Mouse (Mus musculus): ENCODE measurements at regions not wholly inside any gene's neighbourhood (a gene's known extent, or its start where the extent isn't known, plus 50 kb on each side); places are given as distances from the start of the nearest gene placed in this dataset.

DNA sequence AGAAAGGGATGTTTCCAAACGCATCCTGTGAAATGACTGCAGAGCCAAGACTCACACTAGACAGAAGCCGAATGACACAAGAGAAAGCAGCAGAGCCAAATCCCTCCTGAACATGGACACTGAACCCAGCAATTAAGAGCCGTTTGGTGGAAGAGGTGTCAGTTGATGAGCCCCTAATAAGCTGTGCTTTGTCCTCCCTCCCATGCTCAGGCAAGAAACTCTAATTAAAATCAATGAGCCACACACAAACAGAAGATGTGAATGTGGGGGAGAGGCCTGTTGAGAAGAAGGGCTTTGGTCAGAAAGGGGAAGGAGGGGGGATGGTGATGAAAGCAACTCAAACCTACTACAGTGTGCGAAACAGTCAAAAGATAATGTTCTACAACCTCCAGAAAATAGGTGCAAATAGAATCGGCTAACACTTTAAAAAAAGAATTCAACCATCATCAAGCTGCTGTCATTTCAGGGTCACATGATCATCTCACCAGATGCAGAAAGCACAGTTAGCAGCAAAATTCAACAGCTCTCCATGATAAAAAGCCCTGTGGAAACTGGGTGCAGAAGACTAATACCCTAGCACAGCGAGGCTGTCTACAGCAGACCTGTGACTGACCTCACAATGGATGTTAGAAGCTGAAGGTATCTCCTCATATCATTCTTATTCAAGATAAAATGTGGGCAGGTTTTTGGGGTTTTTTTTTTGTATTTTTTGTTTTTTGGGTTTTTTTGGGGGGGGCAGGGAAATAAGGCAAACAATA lies 153.2 kb upstream of the Gm15217 start:
- DNase-seq = peak in 1 of 2 experiments; percentile 11

DNA sequence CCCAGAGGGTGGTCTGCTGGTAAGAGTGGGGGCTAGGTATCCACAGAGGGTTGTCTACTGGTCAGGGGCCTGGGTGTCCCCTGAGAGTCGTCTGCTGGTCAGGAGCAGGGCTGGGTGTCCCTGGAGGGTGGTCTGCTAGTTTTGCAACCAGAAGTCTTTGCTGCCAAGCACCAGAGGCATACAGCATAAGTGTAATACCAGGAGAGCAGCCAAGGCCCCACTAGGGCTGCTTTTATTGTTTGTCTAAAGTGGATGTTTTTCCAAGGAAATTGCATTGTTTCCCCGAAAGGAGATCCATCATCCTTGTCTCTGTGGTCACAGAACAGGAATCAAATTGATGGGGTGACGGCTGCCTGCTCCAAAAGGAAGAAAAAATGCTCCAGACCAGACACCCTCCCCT lies 145.2 kb upstream of the Gm15217 start:
- no peak for DNase-seq

DNA sequence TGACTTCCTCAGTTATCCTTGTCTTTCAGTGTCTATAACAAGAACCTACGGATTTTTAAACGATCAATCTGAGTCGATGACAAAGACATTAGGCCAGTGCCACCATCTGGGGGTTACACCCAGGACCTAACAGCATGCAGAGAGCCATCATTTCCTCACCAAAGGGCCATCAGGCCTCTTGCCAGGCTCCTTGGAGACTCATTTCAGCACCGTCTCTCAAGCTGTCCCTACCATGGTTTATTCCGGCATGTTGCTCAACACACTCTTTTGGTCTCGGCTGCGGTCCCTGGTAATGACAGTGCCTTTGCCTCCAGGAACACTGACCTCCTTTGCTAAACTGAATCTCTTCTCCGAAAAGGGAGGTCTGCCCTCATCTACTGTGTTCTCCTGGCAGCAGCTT lies 144.4 kb upstream of the Gm15217 start:
- DNase-seq = peak in 1 of 2 experiments; percentile 7

DNA sequence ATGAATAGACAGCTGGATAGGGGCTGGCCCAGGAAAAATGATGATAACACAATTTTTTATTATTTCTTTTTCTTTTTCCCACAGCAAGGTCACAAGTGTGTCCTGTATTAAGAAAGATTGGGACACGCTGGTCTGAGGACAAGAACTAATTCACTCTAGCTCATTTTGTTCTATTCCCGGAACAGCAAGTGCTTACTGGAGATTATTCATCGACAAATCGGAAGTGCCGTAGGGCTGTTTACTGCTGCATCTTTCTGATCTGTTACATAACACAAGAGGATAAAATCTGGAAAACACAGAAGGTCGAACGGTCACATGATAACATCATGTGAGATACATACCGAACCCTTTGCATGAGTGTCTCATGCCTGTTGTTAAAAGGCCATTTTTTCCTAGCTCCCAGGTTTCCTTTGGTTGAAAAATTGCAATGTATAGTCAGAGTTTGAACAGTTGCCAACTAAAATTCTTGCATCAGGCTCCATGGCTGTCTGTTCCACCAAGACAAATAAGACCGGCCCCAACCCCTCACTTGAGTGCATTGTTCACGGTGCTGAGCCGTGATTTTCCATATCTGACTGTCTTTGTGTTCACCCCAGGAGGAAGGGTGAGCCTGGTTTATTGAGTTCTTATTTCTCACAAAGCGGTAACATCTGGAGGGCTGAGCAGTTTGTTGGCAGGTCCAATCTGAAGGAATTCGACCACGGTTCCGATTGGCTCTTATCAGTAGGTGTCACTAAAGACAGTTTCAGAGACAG lies 139.0 kb upstream of the Gm15217 start:
- no peak for DNase-seq

DNA sequence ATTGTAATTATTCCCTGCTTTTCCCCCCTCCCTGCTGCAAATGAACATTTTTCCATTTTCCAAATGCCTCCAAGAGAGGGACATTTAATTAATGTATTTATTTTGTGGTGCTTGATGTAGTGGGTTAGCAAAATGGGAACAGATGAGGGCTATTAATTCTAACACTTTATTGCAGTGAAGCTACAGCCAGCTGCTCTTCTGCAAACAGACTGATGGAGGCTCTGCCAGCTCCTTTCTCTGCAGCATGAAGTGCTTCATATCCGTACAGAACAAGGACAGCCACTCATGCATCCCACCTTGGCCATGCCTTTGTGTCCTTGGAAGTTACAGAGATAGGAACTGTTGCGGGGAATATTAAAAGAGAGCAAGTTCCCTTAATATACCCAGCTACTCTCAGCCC lies 138.3 kb upstream of the Gm15217 start:
- DNase-seq = no peak

DNA sequence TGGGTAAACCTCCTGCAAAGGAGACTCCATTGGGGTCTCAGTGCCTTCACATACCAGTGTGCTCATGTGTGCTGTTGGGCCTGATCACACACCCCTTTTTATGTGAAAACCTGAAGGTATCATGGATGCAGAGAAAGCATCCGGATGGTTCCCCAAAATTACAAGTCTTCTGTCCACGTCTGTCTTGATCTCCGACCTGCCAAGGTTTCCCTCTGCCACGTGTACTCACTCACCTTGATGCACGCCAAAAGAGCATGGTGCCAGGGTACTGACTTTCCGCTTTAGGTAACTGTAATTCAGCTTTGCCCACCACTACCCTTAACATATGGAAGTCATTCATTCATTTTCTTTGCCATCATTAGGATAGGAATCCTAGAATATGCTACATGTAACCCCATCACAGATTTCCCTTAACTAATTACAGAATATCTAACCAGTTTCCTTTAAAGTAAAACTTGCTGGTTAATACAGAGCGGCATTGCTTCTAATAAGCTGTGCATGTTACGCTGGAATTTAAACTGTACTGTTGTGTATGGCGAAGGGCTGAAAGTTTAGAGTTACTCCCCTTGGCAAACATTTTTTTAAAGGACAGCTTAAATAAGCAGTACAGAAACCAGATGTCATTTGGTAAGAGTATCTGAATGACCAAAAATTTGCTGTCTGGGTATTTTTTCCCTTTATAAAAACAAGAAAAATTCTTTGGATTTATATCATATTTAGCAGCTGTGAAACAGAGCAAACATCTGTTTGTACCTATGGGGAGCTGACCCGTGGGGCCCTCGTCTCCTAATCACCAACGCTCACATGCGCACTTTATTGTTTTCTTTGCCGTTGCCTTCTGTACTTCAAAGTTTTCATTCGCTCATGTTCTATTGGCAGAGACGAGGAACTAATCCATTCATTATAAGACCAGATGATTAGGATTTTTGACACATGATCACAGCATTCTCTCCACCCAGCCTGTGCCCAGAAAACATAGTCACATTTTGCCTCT lies 131.4 kb upstream of the Gm15217 start:
- DNase-seq = no peak

GRCm38 (mm10) chr14:46249141-46249540 lies 130.1 kb upstream of the Gm15217 start:
- no peak for DNase-seq

DNA sequence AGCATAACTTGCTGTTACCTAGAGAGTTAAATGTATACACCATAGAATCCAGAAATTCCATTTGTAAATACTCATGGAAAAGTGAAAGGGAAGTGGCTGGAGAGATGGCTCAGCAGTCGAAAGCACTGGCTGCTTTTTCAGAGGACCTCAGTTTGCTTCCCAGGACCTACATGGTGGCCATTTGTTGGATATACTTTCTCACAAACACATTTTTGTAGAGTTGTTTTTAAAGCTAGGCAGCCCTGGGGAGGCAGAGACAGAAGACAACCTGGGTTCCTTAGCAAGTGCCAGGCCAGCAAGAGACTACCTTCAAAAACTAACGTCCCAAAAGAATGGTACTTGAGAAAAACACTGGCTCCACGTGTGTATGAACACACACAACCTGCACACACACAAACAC lies 124.0 kb upstream of the Gm15217 start:
- DNase-seq = no peak

- no peak for DNase-seq
Observed at GRCm38 (mm10) chr14:46256336-46256735, 122.9 kb upstream of the Gm15217 start.

GRCm38 (mm10) chr14:46257311-46257710 lies 121.9 kb upstream of the Gm15217 start:
- DNase-seq = peak; percentile 23 to 35

DNA sequence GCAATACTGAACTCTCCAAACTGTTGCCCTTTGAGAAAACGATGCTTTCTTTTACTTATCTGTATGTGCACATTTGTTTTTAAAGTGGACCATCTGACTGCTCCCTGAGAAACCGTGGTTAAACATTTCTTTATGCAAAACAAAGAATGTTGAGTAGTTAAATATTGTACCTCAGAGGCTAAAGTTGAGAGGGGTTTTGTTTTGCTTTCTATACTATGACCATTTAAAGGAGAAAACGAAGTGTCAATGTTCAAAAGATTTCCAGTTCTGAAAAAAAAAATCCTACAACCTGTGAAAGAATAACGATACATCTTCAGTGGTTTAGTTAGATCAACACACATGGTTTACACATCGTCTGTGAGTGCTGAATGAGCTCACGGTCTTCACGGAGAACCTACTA lies 120.7 kb upstream of the Gm15217 start:
- no peak for DNase-seq

- DNase-seq = no peak
Observed at GRCm38 (mm10) chr14:46260291-46260980, 118.8 kb upstream of the Gm15217 start.

GRCm38 (mm10) chr14:46275455-46275854 lies 103.8 kb upstream of the Gm15217 start:
- DNase-seq = no peak

- DNase-seq = no peak
Observed at GRCm38 (mm10) chr14:46276926-46277831, 102.0 kb upstream of the Gm15217 start.

DNA sequence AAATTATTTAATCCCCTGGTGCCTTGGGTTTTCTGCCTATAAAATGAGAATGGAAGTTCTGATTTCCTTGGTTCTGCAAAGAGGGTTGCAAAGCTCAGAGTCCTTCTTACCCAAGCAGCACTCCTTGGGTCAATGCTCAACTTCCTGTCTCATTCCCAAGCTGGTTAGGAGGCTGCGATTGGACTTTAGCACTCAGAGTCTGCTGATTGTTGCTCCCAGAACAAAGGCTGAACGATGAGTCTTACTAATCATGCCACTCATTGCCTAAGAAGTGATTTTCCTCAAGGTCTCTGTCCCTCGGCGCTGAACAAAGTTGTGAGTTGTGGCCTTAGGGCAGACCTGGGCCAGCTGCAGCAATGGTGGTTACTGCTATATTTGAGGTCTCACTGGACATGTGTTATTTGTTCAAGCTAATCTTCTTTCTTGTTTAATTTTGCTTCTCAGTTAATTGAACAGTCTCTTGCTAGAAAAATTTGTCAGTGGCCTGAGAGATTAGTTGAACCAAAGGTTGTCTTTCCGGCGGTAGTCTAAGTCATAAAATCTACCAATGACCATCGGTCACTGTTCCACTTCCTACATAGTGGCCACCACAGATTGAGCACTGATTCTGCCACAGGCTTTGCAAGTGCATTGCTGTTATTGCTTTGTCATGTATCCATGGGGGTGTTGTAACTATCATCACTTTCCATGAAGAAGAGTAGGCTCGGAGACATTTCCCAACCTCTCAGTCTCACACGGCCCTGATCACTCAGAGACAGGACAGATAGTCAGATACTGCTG lies 101.2 kb upstream of the Gm15217 start:
- no peak for DNase-seq

GRCm38 (mm10) chr14:46292398-46292797 lies 86.8 kb upstream of the Gm15217 start:
- DNase-seq = no peak

DNA sequence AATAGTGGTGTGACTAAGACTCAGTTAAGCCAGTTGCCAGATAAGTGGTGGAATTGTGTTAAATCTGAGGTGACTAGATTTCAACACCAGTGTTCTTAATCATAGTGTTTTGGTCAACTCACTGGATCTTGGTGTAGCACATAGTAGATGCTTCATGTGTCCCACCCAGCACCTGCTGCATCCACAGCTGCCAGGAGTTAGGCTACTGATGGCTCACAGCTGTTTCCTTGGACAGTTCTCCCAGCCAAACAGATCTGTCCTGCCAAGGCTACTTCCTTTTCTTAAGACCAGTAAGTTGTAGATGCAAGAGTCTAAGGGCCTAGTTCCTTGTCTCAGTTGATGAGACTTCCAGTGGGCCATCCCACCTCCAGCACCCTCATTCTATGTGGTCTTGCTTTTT lies 82.9 kb upstream of the Gm15217 start:
- DNase-seq = no peak

DNA sequence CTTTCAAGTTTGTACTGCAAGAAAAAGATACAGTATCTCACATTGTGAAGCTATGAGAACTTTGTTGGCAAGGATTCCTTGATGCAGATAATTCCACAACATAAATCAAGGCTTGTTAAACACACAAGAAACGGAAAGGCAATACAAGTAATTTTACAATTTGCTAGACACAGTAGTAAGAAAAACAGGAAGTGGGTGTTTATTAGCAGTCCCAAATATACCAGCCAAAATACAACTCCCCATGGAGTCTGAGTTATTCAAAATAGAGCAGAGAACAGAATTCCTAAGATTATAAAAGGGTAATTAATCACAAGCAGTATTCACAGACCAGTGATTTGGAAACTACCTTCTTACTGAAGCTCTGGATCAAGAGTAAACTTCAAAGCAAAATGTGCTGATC lies 78.7 kb upstream of the Gm15217 start:
- no peak for DNase-seq

- no peak for DNase-seq
Observed at GRCm38 (mm10) chr14:46302601-46303000, 76.6 kb upstream of the Gm15217 start.

GRCm38 (mm10) chr14:46305267-46305666 lies 73.9 kb upstream of the Gm15217 start:
- DNase-seq = no peak

DNA sequence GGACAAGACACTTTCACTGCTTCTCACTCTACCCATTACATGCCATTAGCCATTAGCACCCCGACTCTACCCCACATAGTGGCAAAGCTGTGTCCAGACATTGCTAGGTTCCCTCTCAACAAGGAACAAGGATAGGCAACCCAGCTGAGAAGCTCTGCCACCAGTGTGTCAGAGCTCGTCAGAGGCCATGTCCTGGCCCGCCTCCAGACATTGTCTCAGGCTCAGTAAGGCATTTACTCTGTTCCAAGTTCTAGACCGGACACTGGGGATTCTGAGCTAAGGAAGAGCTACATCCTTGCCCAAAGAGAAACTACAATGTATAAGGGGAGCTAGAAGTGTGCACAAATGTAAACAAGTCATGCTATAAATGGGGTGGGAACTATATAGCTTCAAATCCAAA lies 66.2 kb upstream of the Gm15217 start:
- no peak for DNase-seq
